Mouse (Mus musculus): ENCODE measurements around the gene Slc39a11.

- no peak for TF ChIP-seq POLR2A (IDR thresholded peaks at IDR 0.05; ENCODE audit: borderline replicate concordance, extremely low read depth, low read depth, low read length)
- TF ChIP-seq CTCF (IDR thresholded peaks at IDR 0.05; ENCODE audit: insufficient read depth, low read length) = no peak
Observed at GRCm38 (mm10) chr11:113435696-113436095, 214.2 kb downstream of the Slc39a11 start.
